Mouse (Mus musculus): ENCODE measurements around the gene D17Wsu92e. TPM values are rescaled to one million over a fixed set of nuclear protein-coding genes. Genes with fewer than 3 reads are reported as not detected.

The D17Wsu92e gene
- total RNA-seq, 2 experiments from 2014 or later: 219 to 228 TPM

GRCm38 (mm10) chr17:27819971-27820567 lies 379 bp downstream of the D17Wsu92e start:
- intact Hi-C loops (cut with DNase I): loop anchor here (1.0 kb wide), 1 partner anchor 20 kb away; no protein-coding TSS in a partner anchor
- DNase-seq (ENCODE audit: extremely low spot score in 1 of 2, low spot score in 2 of 2): peak in 1 of 2 experiments; percentile 46
- Histone ChIP-seq H3K4me3 (peak overlapping the region; percentile 85), H3K27ac (peak overlapping the region; percentile 73)
- no peak for TF ChIP-seq CTCF (IDR thresholded peaks at IDR 0.05)

GRCm38 (mm10) chr17:27819521-27819970 lies 902 bp downstream of the D17Wsu92e start:
- intact Hi-C loops (cut with DNase I): no loop called here
- TF ChIP-seq CTCF (IDR thresholded peaks at IDR 0.05): no peak
- DNase-seq (ENCODE audit: extremely low spot score in 1 of 2, low spot score in 2 of 2): peak in 1 of 2 experiments; percentile 28

GRCm38 (mm10) chr17:27819011-27819410 lies 1.4 kb downstream of the D17Wsu92e start:
- intact Hi-C loops (cut with DNase I): no loop called here
- TF ChIP-seq CTCF (IDR thresholded peaks at IDR 0.05): no peak
- H3K27ac ChIP-seq: no peak overlapping the region

More at GRCm38 (mm10) chr17:27819521-27819970, 902 bp downstream of the D17Wsu92e start:
- Histone ChIP-seq H3K27ac (peak overlapping the region; percentile 73), H3K4me3 (peak overlapping the region; percentile 85)

GRCm38 (mm10) chr17:27814606-27815005 lies 5.8 kb downstream of the D17Wsu92e start:
- intact Hi-C loops (cut with DNase I): no loop called here
- Histone ChIP-seq H3K27ac (no peak overlapping the region), H3K4me3 (no peak overlapping the region)
- TF ChIP-seq CTCF (IDR thresholded peaks at IDR 0.05): no peak
- no peak for DNase-seq (ENCODE audit: extremely low spot score in 1 of 2, low spot score in 2 of 2)

More at GRCm38 (mm10) chr17:27819011-27819410, 1.4 kb downstream of the D17Wsu92e start:
- peak overlapping the region; percentile 85 for H3K4me3 ChIP-seq
- no peak for DNase-seq (ENCODE audit: extremely low spot score in 1 of 2, low spot score in 2 of 2)

GRCm38 (mm10) chr17:27811980-27812379 lies 8.5 kb downstream of the D17Wsu92e start:
- TF ChIP-seq CTCF (IDR thresholded peaks at IDR 0.05): no peak
- DNase-seq (ENCODE audit: extremely low spot score in 1 of 2, low spot score in 2 of 2): no peak
- H3K4me3 ChIP-seq: no peak overlapping the region
- intact Hi-C loops (cut with DNase I): no loop called here
- H3K27ac ChIP-seq: no peak overlapping the region

- intact Hi-C loops (cut with DNase I): no loop called here
- Histone ChIP-seq H3K4me3 (no peak overlapping the region), H3K27ac (no peak overlapping the region)
- TF ChIP-seq CTCF (IDR thresholded peaks at IDR 0.05): no peak
- no peak for DNase-seq (ENCODE audit: extremely low spot score in 1 of 2, low spot score in 2 of 2)
Measured at GRCm38 (mm10) chr17:27810569-27811331, 9.7 kb downstream of the D17Wsu92e start.

- no peak for DNase-seq (ENCODE audit: extremely low spot score in 1 of 2, low spot score in 2 of 2)
- intact Hi-C loops (cut with DNase I): no loop called here
- no peak overlapping the region for H3K27ac ChIP-seq
- no peak overlapping the region for H3K4me3 ChIP-seq
- no peak for TF ChIP-seq CTCF (IDR thresholded peaks at IDR 0.05)
Measured at GRCm38 (mm10) chr17:27807542-27808078, 12.8 kb downstream of the D17Wsu92e start.

- no peak overlapping the region for H3K27ac ChIP-seq
- no peak overlapping the region for H3K4me3 ChIP-seq
- DNase-seq (ENCODE audit: extremely low spot score in 1 of 2, low spot score in 2 of 2): no peak
- intact Hi-C loops (cut with DNase I): no loop called here
- TF ChIP-seq CTCF (IDR thresholded peaks at IDR 0.05): no peak
Measured at GRCm38 (mm10) chr17:27804803-27805770, 15.4 kb downstream of the D17Wsu92e start.

GRCm38 (mm10) chr17:27804156-27804690 lies 16.2 kb downstream of the D17Wsu92e start:
- intact Hi-C loops (cut with DNase I): no loop called here
- DNase-seq (ENCODE audit: extremely low spot score in 1 of 2, low spot score in 2 of 2): no peak
- Histone ChIP-seq H3K4me3 (no peak overlapping the region), H3K27ac (no peak overlapping the region)
- no peak for TF ChIP-seq CTCF (IDR thresholded peaks at IDR 0.05)

- intact Hi-C loops (cut with DNase I): no loop called here
- H3K4me3 ChIP-seq: no peak overlapping the region
- no peak for TF ChIP-seq CTCF (IDR thresholded peaks at IDR 0.05)
- DNase-seq (ENCODE audit: extremely low spot score in 1 of 2, low spot score in 2 of 2): no peak
- H3K27ac ChIP-seq: no peak overlapping the region
Measured at GRCm38 (mm10) chr17:27803752-27804151, 16.7 kb downstream of the D17Wsu92e start.

Data from left cerebral cortex, adult 2 months (tissue).